Mouse (Mus musculus): ENCODE data around the gene Zik1.

- TF ChIP-seq MAZ (IDR thresholded peaks at IDR 0.05; ENCODE audit: low read depth, low read length) = no peak
- TF ChIP-seq TCF12 (IDR thresholded peaks at IDR 0.05; ENCODE audit: low read depth, low read length) = no peak
- TF ChIP-seq ZMIZ1 (IDR thresholded peaks at IDR 0.05; ENCODE audit: low read depth, low read length) = no peak
- no peak for TF ChIP-seq ZC3H11A (IDR thresholded peaks at IDR 0.05; ENCODE audit: low read depth, low read length)
- no peak for TF ChIP-seq CTCF (IDR thresholded peaks at IDR 0.05 in 2 of 3, conservative IDR thresholded peaks at IDR 0.05 in 1 of 3; ENCODE audit: control insufficient read depth in 1 of 3, insufficient read depth in 1 of 3, low read depth in 2 of 3, low read length in 3 of 3, poor library complexity in 1 of 3, severe bottlenecking in 1 of 3)
- no peak for TF ChIP-seq USF1 (IDR thresholded peaks at IDR 0.05; ENCODE audit: low read depth, low read length)
- TF ChIP-seq ZNF384 (IDR thresholded peaks at IDR 0.05; ENCODE audit: low read depth, low read length) = no peak
- no peak for TF ChIP-seq POLR2A (IDR thresholded peaks at IDR 0.05; ENCODE audit: control insufficient read depth in 1 of 2, insufficient read depth in 1 of 2, low read depth in 1 of 2, low read length in 2 of 2, poor library complexity in 1 of 2)
- TF ChIP-seq JUND (IDR thresholded peaks at IDR 0.05; ENCODE audit: low read depth, low read length) = no peak
These were observed at the start of gene Zik1 for GRCm38 (mm10) chr7:10494786-10495521.
